9 mouse cellular contexts compared by ENCODE assay signal in the genomic region with DNA sequence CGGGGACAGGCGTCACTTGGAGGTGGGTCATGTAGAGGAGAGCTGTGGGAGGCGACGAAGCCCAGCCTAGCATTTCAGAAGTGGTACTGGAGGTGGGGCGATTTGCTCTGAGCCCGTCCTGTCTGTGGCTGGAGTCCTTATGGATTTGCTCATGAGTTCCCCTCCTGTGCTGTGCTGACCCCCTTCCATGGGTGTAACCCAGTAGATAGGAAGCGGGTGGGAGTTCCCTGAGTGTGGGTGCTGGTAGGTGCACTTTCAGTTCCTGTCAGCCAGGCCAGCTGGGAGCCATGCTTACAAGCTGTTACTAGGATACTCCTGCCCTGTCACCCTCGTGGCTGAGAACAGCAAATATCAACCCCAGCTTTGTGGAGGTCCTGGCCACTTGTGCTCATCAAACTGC. TPM values are rescaled to one million over a fixed set of nuclear protein-coding genes. Genes with fewer than 3 reads are reported as not detected.
DNase-seq lines count a peak whose midpoint lies in the region; ATAC-seq and TF ChIP-seq lines count a peak whose summit lies in the region.
"Had no signal": no experiment of that assay in that cellular context is flagged by ENCODE, and none has a peak within 500 bp of the region (broad histone marks: within the 10 kb centered on the region; RNA-seq: fewer than 3 reads in every experiment).

No protein-coding gene starts in this region.

- peak overlapping the region; percentile 94 for H3K27ac ChIP-seq in kidney, embryonic 16.5 days (ENCODE audit: low read length)
- H3K27ac ChIP-seq: midbrain, embryonic 10.5 days had no signal

- CTCF ChIA-PET in Patski (lab: Charles Lee): interaction anchor here (1.3 kb wide), 1 partner anchor 18 kb away, joined by 6 read pairs; no protein-coding TSS in a partner anchor

- peaks cover 31% of the 10 kb centered on the region for H3K4me1 ChIP-seq in kidney, embryonic 16.5 days (ENCODE audit: insufficient read depth, low read length)
- H3K4me1 ChIP-seq: midbrain, embryonic 10.5 days had no signal

- no peak for TF ChIP-seq CTCF in Patski (IDR thresholded peaks at IDR 0.05)

- H3K4me3 ChIP-seq in kidney, embryonic 16.5 days (ENCODE audit: low read length): no peak overlapping the region
- H3K4me3 ChIP-seq: midbrain, embryonic 10.5 days had no signal

- in situ Hi-C loops in Patski (cut with MboI; ENCODE audit: low pct_unique_long_range_greater_than_20kb): no loop called here

- peak overlapping the region; percentile 4; the same call in 1 of the 2 replicates for H3K4me2 ChIP-seq in kidney, embryonic 16.5 days (replicated peaks; ENCODE audit: low read depth, low read length)

- DNase-seq in kidney, postnatal 14 days: no peak
- DNase-seq in Patski (ENCODE audit: low read depth, low spot score): no peak
- DNase-seq in urinary bladder, adult 2 months (ENCODE audit: low spot score): no peak
- no peak for DNase-seq in left cerebral cortex, adult 11 months (ENCODE audit: low spot score)
- DNase-seq: thymus, postnatal 14 days had no signal

- no peaks in the 10 kb centered on the region for H3K9me3 ChIP-seq in kidney, embryonic 16.5 days (ENCODE audit: low read length)
- H3K9me3 ChIP-seq: midbrain, embryonic 10.5 days had no signal

- H3K9ac ChIP-seq in kidney, embryonic 16.5 days (replicated peaks; ENCODE audit: low read length): 0 out of 2 replicates have a peak overlapping the region, but pooled peaks have one; percentile 19

- POLR2A ChIA-PET in Patski (lab: Charles Lee): no interaction called here

- no peaks in the 10 kb centered on the region for H3K27me3 ChIP-seq in kidney, embryonic 16.5 days (ENCODE audit: insufficient read depth, low read length)
- H3K27me3 ChIP-seq in Patski: no peaks in the 10 kb centered on the region

- ATAC-seq in kidney, embryonic 16.5 days (ENCODE audit: low FRiP score, low TSS enrichment): peak; percentile 29; the same call in 1 of the 2 replicates
- peak; percentile 36 for ATAC-seq in Patski
- ATAC-seq in hematopoietic stem cell, adult 5-6 weeks (replicated peaks in 1 of 2; ENCODE audit: insufficient read depth in 1 of 2, low FRiP score in 2 of 2, low TSS enrichment in 1 of 2, low read depth in 1 of 2, poor library complexity in 2 of 2, severe bottlenecking in 2 of 2): peak; percentile 7 to 47; a peak in 2 of 4 replicates
- peak; percentile 93 for ATAC-seq in megakaryocyte progenitor cell, adult 5-6 weeks (replicated peaks; ENCODE audit: poor library complexity)

- WGBS in kidney, embryonic 16.5 days: 40% methylated on average over 8 of the region's 8 CpGs

- H3K36me3 ChIP-seq in kidney, embryonic 16.5 days (ENCODE audit: insufficient read depth, low read length): peaks cover 5% of the 10 kb centered on the region; the same call in 1 of the 2 replicates

RNA-seq across cellular contexts. Expression of gene Pepd, which starts 6.2 kb away (rescaled TPM):
- 134 and 148 TPM in 2 replicates for polyA plus RNA-seq in kidney, embryonic 16.5 days (2015; fragmentation: Nextera tagmentation; extraction: Ambion mirVana)
- polyA plus RNA-seq in Patski (2021): 128 TPM
- 23.5 and 28.3 TPM in 2 replicates for total RNA-seq in hematopoietic stem cell, adult 5-6 weeks (2017)
- 32.6 and 37.7 TPM in 2 replicates for total RNA-seq in megakaryocyte progenitor cell, adult 5-6 weeks (2015)
- 30.8 and 40.6 TPM in 2 replicates for total RNA-seq in megakaryocyte progenitor cell, adult 5-6 weeks (2017)
- polyA plus RNA-seq in urinary bladder, adult 2 months (2012; rRNA removed): 53.7 and 63.9 TPM in 2 replicates

Comparison
In these comparisons a context has a peak if more than half of its experiments do, and no peak if none do; other contexts are left out.
1. ATAC-seq: peak in every context shown above with its lines; median percentile 93 in megakaryocyte progenitor cell, adult 5-6 weeks; 36 in Patski; 29 in kidney, embryonic 16.5 days; 27 in hematopoietic stem cell, adult 5-6 weeks.